Mouse (Mus musculus): ENCODE data around the gene Katnb1. TPM values are rescaled to one million over a fixed set of nuclear protein-coding genes. Genes with fewer than 3 reads are reported as not detected.
A peak's percentile ranks its signal among the peaks of the same experiment; 100 is the strongest.

Gene Katnb1
- polyA plus RNA-seq, 1 experiment = 180 TPM

DNA sequence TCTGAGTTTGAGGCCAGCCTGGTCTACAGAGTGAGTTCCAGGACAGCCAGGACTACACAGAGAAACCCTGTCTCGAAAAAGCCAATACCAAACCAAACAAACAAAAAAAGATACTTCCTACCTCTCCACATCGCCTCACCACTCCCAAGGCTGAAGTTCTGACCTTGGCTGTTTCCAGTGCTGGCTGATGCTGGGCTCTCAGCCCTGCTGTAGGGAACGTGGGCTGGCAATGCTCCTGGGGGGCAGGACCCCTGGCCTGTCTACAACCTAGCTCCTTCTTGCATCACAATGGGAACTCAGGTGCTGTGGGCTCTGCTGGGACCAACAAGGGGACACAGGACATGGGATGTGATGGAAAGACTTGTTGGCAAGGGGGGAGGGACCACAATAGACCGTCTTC is 32.1 kb downstream of the Katnb1 start:
- Histone ChIP-seq H3K4me3 (ENCODE audit: control insufficient read depth, low read depth, low read length) (peak overlapping the region; percentile 75), H3K27me3 (ENCODE audit: control insufficient read depth, insufficient read depth, low read length) (no peaks in the 10 kb centered on the region), H3K4me1 (ENCODE audit: control insufficient read depth, insufficient read depth, low read length) (no peaks in the 10 kb centered on the region), H3K27ac (ENCODE audit: control insufficient read depth, insufficient read depth, low read depth, low read length) (0 out of 2 replicates have a peak overlapping the region, but pooled peaks have one; percentile 48), H3K36me3 (ENCODE audit: control insufficient read depth, insufficient read depth, low read length) (no peaks in the 10 kb centered on the region)
- TF ChIP-seq POLR2A (IDR thresholded peaks at IDR 0.05; ENCODE audit: control insufficient read depth, low read depth, low read length) = no peak; the same call in 1 of the 2 replicates

DNA sequence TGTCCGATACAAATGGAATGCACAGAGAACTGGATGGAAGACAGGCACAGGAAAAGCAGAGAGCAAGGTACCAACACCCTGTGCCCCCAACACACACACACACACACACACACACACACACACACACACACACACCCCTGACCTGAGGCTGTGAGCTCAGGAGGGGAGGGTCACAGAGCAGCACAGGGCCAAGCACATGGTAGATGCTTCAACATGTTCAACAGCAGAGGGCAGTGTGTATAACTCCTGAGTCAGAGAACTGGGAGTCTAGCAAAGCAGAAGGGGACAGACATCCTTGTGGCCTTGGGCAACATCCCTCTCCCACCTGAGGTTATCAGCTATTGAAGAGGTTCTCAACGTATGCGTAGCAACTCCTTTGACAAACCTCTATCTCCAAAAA is 32.8 kb downstream of the Katnb1 start:
- TF ChIP-seq POLR2A (IDR thresholded peaks at IDR 0.05; ENCODE audit: control insufficient read depth, low read depth, low read length) (no peak; the same call in 1 of the 2 replicates), CTCF (IDR thresholded peaks at IDR 0.05; ENCODE audit: control insufficient read depth, insufficient read depth, insufficient replicate concordance, low read depth, low read length) (peak; percentile 32; the same call in 1 of the 2 replicates)
- Histone ChIP-seq H3K36me3 (ENCODE audit: control insufficient read depth, insufficient read depth, low read length) (no peaks in the 10 kb centered on the region), H3K4me1 (ENCODE audit: control insufficient read depth, insufficient read depth, low read length) (no peaks in the 10 kb centered on the region), H3K27me3 (ENCODE audit: control insufficient read depth, insufficient read depth, low read length) (no peaks in the 10 kb centered on the region), H3K27ac (ENCODE audit: control insufficient read depth, insufficient read depth, low read depth, low read length) (no peak overlapping the region), H3K4me3 (ENCODE audit: control insufficient read depth, low read depth, low read length) (peak overlapping the region; percentile 75)

DNA sequence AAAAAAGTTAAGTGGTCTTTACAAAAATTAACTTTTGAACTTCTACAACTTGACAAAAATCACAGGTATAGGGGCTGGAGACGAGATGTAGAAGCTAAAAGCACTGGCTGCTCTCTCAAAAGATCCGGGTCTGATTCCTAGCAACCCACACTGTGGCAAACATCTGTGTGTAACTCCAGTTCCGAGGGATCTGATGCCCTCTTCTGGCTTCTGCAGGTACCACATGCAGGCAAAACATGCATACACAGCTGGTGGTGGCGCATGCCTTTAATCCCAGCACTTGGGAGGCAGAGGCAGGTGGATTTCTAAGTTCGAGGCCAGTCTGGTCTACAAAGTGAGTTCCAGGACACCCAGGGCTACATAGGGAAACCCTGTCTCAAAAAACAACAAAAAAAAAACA is 42.5 kb downstream of the Katnb1 start:
- no peak for TF ChIP-seq POLR2A (IDR thresholded peaks at IDR 0.05; ENCODE audit: control insufficient read depth, low read depth, low read length)
- TF ChIP-seq CTCF (IDR thresholded peaks at IDR 0.05; ENCODE audit: control insufficient read depth, insufficient read depth, insufficient replicate concordance, low read depth, low read length) = peak; percentile 21; the same call in 1 of the 2 replicates
- Histone ChIP-seq H3K36me3 (ENCODE audit: control insufficient read depth, insufficient read depth, low read length) (no peaks in the 10 kb centered on the region), H3K4me3 (ENCODE audit: control insufficient read depth, low read depth, low read length) (no peak overlapping the region)

DNA sequence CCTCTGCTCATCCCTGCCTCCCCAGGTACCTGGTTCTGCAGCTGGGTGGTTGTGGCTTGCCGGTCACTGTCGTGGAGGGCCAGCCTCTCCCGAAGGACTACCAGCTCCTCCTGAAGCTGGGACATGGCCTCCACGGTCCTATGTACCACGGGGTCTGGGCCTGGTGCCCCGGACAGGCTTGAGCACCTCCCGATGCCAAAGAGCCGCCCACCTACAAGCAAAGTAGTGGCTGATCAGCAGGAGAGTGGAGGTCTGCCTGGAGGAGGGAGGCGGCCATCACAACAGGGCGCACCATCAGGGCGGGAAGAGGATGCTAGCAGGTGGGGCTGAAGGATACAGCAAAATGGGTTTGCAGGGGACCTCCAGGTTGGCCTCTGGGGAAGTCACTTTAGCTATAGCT is 45.5 kb downstream of the Katnb1 start:
- Histone ChIP-seq H3K4me1 (ENCODE audit: control insufficient read depth, insufficient read depth, low read length) (no peaks in the 10 kb centered on the region), H3K4me3 (ENCODE audit: control insufficient read depth, low read depth, low read length) (no peak overlapping the region), H3K27me3 (ENCODE audit: control insufficient read depth, insufficient read depth, low read length) (no peaks in the 10 kb centered on the region), H3K27ac (ENCODE audit: control insufficient read depth, insufficient read depth, low read depth, low read length) (no peak overlapping the region), H3K36me3 (ENCODE audit: control insufficient read depth, insufficient read depth, low read length) (no peaks in the 10 kb centered on the region)
- TF ChIP-seq POLR2A (IDR thresholded peaks at IDR 0.05; ENCODE audit: control insufficient read depth, low read depth, low read length) (no peak), CTCF (IDR thresholded peaks at IDR 0.05; ENCODE audit: control insufficient read depth, insufficient read depth, insufficient replicate concordance, low read depth, low read length) (no peak)

More for the DNA sequence above, 42.5 kb downstream of the Katnb1 start:
- Histone ChIP-seq H3K27me3 (ENCODE audit: control insufficient read depth, insufficient read depth, low read length) (no peaks in the 10 kb centered on the region), H3K4me1 (ENCODE audit: control insufficient read depth, insufficient read depth, low read length) (no peaks in the 10 kb centered on the region), H3K27ac (ENCODE audit: control insufficient read depth, insufficient read depth, low read depth, low read length) (no peak overlapping the region)

DNA sequence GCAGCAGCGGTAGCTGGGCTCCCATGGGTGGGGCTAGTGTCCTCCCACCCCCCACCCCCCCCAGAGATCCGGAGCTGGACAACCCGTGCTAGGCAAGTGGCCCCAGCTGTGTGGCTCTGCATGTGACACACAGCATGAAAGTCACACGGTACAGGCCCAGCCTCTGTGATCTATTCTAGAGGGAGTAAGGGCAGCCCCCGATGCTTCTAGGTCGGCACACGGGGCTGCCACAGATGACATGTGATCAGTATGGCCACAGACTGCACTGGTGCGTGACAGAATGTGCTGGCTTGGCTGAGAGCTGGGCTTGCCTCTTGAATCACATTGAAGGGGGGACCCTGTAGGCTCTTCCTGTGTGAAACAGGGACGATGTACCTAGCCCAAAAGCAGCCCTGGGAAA is 46.7 kb downstream of the Katnb1 start:
- Histone ChIP-seq H3K27me3 (ENCODE audit: control insufficient read depth, insufficient read depth, low read length) (no peaks in the 10 kb centered on the region), H3K27ac (ENCODE audit: control insufficient read depth, insufficient read depth, low read depth, low read length) (no peak overlapping the region), H3K4me3 (ENCODE audit: control insufficient read depth, low read depth, low read length) (no peak overlapping the region)

DNA sequence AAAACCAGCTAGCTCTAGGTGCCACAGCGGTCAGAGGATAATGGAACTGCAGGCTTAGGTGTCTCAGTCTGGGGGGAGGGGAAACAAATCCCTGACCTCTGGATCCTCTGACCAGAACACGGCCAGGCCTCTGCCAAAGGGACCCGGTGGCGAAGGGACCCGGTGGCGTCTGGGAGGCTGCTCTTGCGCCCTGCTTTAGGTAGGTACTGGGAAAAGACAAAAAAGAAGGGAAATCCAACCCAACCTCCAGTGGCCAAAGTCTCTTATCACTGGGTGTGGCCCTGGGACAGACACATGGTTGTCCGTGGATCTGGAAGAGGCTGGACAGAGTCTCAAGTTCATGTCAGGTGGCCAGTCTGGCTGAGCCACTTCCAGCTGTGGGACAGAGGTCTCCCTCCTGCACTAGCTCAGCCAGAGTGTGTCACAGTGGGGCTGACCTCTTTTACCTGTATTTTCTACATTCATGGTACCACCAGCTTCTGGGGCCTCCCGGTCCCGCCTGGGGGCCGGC is 47.8 kb downstream of the Katnb1 start:
- TF ChIP-seq POLR2A (IDR thresholded peaks at IDR 0.05; ENCODE audit: control insufficient read depth, low read depth, low read length) (no peak), CTCF (IDR thresholded peaks at IDR 0.05; ENCODE audit: control insufficient read depth, insufficient read depth, insufficient replicate concordance, low read depth, low read length) (no peak)
- H3K27ac ChIP-seq (ENCODE audit: control insufficient read depth, insufficient read depth, low read depth, low read length) = no peak overlapping the region
- H3K36me3 ChIP-seq (ENCODE audit: control insufficient read depth, insufficient read depth, low read length) = no peaks in the 10 kb centered on the region
- H3K27me3 ChIP-seq (ENCODE audit: control insufficient read depth, insufficient read depth, low read length) = no peaks in the 10 kb centered on the region
- no peak overlapping the region for H3K4me3 ChIP-seq (ENCODE audit: control insufficient read depth, low read depth, low read length)
- H3K4me1 ChIP-seq (ENCODE audit: control insufficient read depth, insufficient read depth, low read length) = no peaks in the 10 kb centered on the region

More for the DNA sequence above, 46.7 kb downstream of the Katnb1 start:
- TF ChIP-seq CTCF (IDR thresholded peaks at IDR 0.05; ENCODE audit: control insufficient read depth, insufficient read depth, insufficient replicate concordance, low read depth, low read length) = no peak
- TF ChIP-seq POLR2A (IDR thresholded peaks at IDR 0.05; ENCODE audit: control insufficient read depth, low read depth, low read length) = no peak
- H3K36me3 ChIP-seq (ENCODE audit: control insufficient read depth, insufficient read depth, low read length) = no peaks in the 10 kb centered on the region
- no peaks in the 10 kb centered on the region for H3K4me1 ChIP-seq (ENCODE audit: control insufficient read depth, insufficient read depth, low read length)

DNA sequence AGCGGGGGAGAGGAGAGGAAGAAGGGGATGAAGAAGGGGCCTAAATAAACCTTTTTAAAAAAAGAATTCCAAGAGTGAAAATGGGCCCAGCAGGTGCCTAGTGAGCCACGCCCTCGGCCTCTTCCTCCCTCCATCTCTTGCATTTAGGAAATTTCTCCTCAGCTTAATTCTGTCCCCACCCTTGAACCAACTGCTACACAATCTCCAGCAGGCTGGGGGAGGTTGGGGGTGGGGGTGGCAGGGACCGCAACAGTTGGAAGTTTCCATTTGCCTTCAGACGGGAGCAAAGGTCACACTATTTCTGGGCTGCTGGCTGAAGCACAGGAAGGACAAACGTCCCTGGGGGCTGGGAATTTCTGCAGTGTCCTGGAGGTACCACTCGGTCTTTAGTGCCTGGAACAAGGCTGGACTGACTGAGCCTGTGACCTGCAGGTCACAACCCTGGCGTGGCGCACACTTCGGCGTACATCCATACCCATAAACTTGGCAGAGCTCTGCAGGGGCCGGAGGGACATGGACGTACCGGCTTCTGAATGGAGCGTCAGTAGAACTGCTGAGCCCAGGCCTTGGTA is 50.1 kb downstream of the Katnb1 start:
- H3K27me3 ChIP-seq (ENCODE audit: control insufficient read depth, insufficient read depth, low read length) = no peaks in the 10 kb centered on the region
- H3K4me1 ChIP-seq (ENCODE audit: control insufficient read depth, insufficient read depth, low read length) = no peaks in the 10 kb centered on the region
- no peak overlapping the region for H3K27ac ChIP-seq (ENCODE audit: control insufficient read depth, insufficient read depth, low read depth, low read length)
- no peak for TF ChIP-seq POLR2A (IDR thresholded peaks at IDR 0.05; ENCODE audit: control insufficient read depth, low read depth, low read length)
- TF ChIP-seq CTCF (IDR thresholded peaks at IDR 0.05; ENCODE audit: control insufficient read depth, insufficient read depth, insufficient replicate concordance, low read depth, low read length) = no peak
- no peak overlapping the region for H3K4me3 ChIP-seq (ENCODE audit: control insufficient read depth, low read depth, low read length)
- H3K36me3 ChIP-seq (ENCODE audit: control insufficient read depth, insufficient read depth, low read length) = no peaks in the 10 kb centered on the region; the same call in 1 of the 2 replicates

All from testis, adult 2 months (tissue).